Mouse (Mus musculus): ENCODE measurements around the gene Sumo1. TPM values are rescaled to one million over a fixed set of nuclear protein-coding genes. Genes with fewer than 3 reads are reported as not detected.

The Sumo1 gene
- polyA plus RNA-seq, 1 experiment from 2014 or later, result 412 TPM

- TF ChIP-seq CTCF (IDR thresholded peaks at IDR 0.05; ENCODE audit: low read depth), result no peak
- DNase-seq (no peak), ATAC-seq (ENCODE audit: insufficient read depth) (no peak)
- Histone ChIP-seq H3K9ac (no peak overlapping the region), H3K4me2 (no peak overlapping the region), H3K4me3 (ENCODE audit: low read depth, low read length) (no peak overlapping the region), H3K27ac (ENCODE audit: low read depth) (no peak overlapping the region), H3K27me3 (ENCODE audit: insufficient read depth, low read length) (no peaks in the 10 kb centered on the region), H3K4me1 (ENCODE audit: insufficient read depth) (peaks cover 5% of the 10 kb centered on the region; the same call in 1 of the 2 replicates), H3K36me3 (ENCODE audit: insufficient read depth) (no peaks in the 10 kb centered on the region), H3K9me3 (ENCODE audit: low read depth, low read length) (no peaks in the 10 kb centered on the region)
- WGBS, result 45% methylated on average over 11 of the region's 11 CpGs
Observed at GRCm38 (mm10) chr1:59550996-59551395, 119.6 kb downstream of the Sumo1 start.

- Histone ChIP-seq H3K4me2 (no peak overlapping the region), H3K36me3 (ENCODE audit: insufficient read depth) (no peaks in the 10 kb centered on the region), H3K27ac (ENCODE audit: low read depth) (no peak overlapping the region), H3K27me3 (ENCODE audit: insufficient read depth, low read length) (no peaks in the 10 kb centered on the region), H3K9ac (no peak overlapping the region), H3K4me1 (ENCODE audit: insufficient read depth) (peaks cover 5% of the 10 kb centered on the region; the same call in 1 of the 2 replicates), H3K4me3 (ENCODE audit: low read depth, low read length) (no peak overlapping the region), H3K9me3 (ENCODE audit: low read depth, low read length) (no peaks in the 10 kb centered on the region)
- DNase-seq, result peak; percentile 54
- no peak for TF ChIP-seq CTCF (IDR thresholded peaks at IDR 0.05; ENCODE audit: low read depth)
- WGBS, result 27% methylated on average over 6 of the region's 6 CpGs
- peak; percentile 52; the same call in 1 of the 2 replicates for ATAC-seq (ENCODE audit: insufficient read depth)
Observed at GRCm38 (mm10) chr1:59550227-59550626, 120.4 kb downstream of the Sumo1 start.

GRCm38 (mm10) chr1:59549036-59549675, 121.5 kb downstream of the Sumo1 start:
- WGBS, result 71% methylated on average over 7 of the region's 7 CpGs
- no peak overlapping the region for H3K9ac ChIP-seq
- H3K4me2 ChIP-seq, result no peak overlapping the region
- no peaks in the 10 kb centered on the region for H3K9me3 ChIP-seq (ENCODE audit: low read depth, low read length)
- no peaks in the 10 kb centered on the region for H3K36me3 ChIP-seq (ENCODE audit: insufficient read depth)
- ATAC-seq (ENCODE audit: insufficient read depth) (no peak), DNase-seq (no peak)
- H3K4me3 ChIP-seq (ENCODE audit: low read depth, low read length), result no peak overlapping the region
- H3K4me1 ChIP-seq (ENCODE audit: insufficient read depth), result peaks cover 5% of the 10 kb centered on the region; the same call in 1 of the 2 replicates
- H3K27ac ChIP-seq (ENCODE audit: low read depth), result no peak overlapping the region
- no peak for TF ChIP-seq CTCF (IDR thresholded peaks at IDR 0.05; ENCODE audit: low read depth)
- no peaks in the 10 kb centered on the region for H3K27me3 ChIP-seq (ENCODE audit: insufficient read depth, low read length)

- H3K4me2 ChIP-seq, result no peak overlapping the region
- H3K9me3 ChIP-seq (ENCODE audit: low read depth, low read length), result no peaks in the 10 kb centered on the region
- no peak overlapping the region for H3K9ac ChIP-seq
- WGBS, result 87% methylated on average over 5 of the region's 5 CpGs
- ATAC-seq (ENCODE audit: insufficient read depth) (no peak), DNase-seq (no peak)
- H3K4me3 ChIP-seq (ENCODE audit: low read depth, low read length), result no peak overlapping the region
- no peak for TF ChIP-seq CTCF (IDR thresholded peaks at IDR 0.05; ENCODE audit: low read depth)
- H3K36me3 ChIP-seq (ENCODE audit: insufficient read depth), result no peaks in the 10 kb centered on the region
- H3K27ac ChIP-seq (ENCODE audit: low read depth), result no peak overlapping the region
- no peaks in the 10 kb centered on the region for H3K27me3 ChIP-seq (ENCODE audit: insufficient read depth, low read length)
- peaks cover 5% of the 10 kb centered on the region; the same call in 1 of the 2 replicates for H3K4me1 ChIP-seq (ENCODE audit: insufficient read depth)
Observed at GRCm38 (mm10) chr1:59548486-59548885, 122.1 kb downstream of the Sumo1 start.

GRCm38 (mm10) chr1:59543911-59544310, 126.7 kb downstream of the Sumo1 start:
- no peaks in the 10 kb centered on the region for H3K9me3 ChIP-seq (ENCODE audit: low read depth, low read length)
- ATAC-seq (ENCODE audit: insufficient read depth), result no peak
- no peak overlapping the region for H3K9ac ChIP-seq
- WGBS, result 75% methylated on average over 8 of the region's 8 CpGs
- H3K4me2 ChIP-seq, result no peak overlapping the region
- DNase-seq, result no peak
- H3K36me3 ChIP-seq (ENCODE audit: insufficient read depth), result no peaks in the 10 kb centered on the region
- TF ChIP-seq CTCF (IDR thresholded peaks at IDR 0.05; ENCODE audit: low read depth), result no peak
- no peak overlapping the region for H3K4me3 ChIP-seq (ENCODE audit: low read depth, low read length)
- no peak overlapping the region for H3K27ac ChIP-seq (ENCODE audit: low read depth)
- H3K4me1 ChIP-seq (ENCODE audit: insufficient read depth), result no peaks in the 10 kb centered on the region
- no peaks in the 10 kb centered on the region for H3K27me3 ChIP-seq (ENCODE audit: insufficient read depth, low read length)

- H3K4me1 ChIP-seq (ENCODE audit: insufficient read depth), result no peaks in the 10 kb centered on the region
- no peak overlapping the region for H3K4me3 ChIP-seq (ENCODE audit: low read depth, low read length)
- H3K27me3 ChIP-seq (ENCODE audit: insufficient read depth, low read length), result no peaks in the 10 kb centered on the region
- no peaks in the 10 kb centered on the region for H3K9me3 ChIP-seq (ENCODE audit: low read depth, low read length)
- ATAC-seq (ENCODE audit: insufficient read depth), result no peak
- H3K36me3 ChIP-seq (ENCODE audit: insufficient read depth), result no peaks in the 10 kb centered on the region
- TF ChIP-seq CTCF (IDR thresholded peaks at IDR 0.05; ENCODE audit: low read depth), result no peak
- H3K4me2 ChIP-seq, result no peak overlapping the region
- WGBS, result 35% methylated on average over 6 of the region's 6 CpGs
- no peak overlapping the region for H3K9ac ChIP-seq
- no peak for DNase-seq
- no peak overlapping the region for H3K27ac ChIP-seq (ENCODE audit: low read depth)
Observed at GRCm38 (mm10) chr1:59542231-59542630, 128.4 kb downstream of the Sumo1 start.

- Histone ChIP-seq H3K9me3 (ENCODE audit: low read depth, low read length) (no peaks in the 10 kb centered on the region), H3K4me2 (no peak overlapping the region), H3K9ac (no peak overlapping the region), H3K4me3 (ENCODE audit: low read depth, low read length) (no peak overlapping the region), H3K36me3 (ENCODE audit: insufficient read depth) (no peaks in the 10 kb centered on the region), H3K4me1 (ENCODE audit: insufficient read depth) (no peaks in the 10 kb centered on the region), H3K27ac (ENCODE audit: low read depth) (no peak overlapping the region), H3K27me3 (ENCODE audit: insufficient read depth, low read length) (no peaks in the 10 kb centered on the region)
- WGBS, result 87% methylated on average over 16 of the region's 16 CpGs
- ATAC-seq (ENCODE audit: insufficient read depth), result no peak
- TF ChIP-seq CTCF (IDR thresholded peaks at IDR 0.05; ENCODE audit: low read depth), result no peak
- DNase-seq, result no peak
Observed at GRCm38 (mm10) chr1:59541271-59542020, 129.2 kb downstream of the Sumo1 start.

Data from lung, embryonic 14.5 days (tissue).